Mouse (Mus musculus): ENCODE measurements around the gene Gnai3.

- TF ChIP-seq MYOG (IDR thresholded peaks at IDR 0.05; ENCODE audit: control insufficient read depth, extremely low read depth, insufficient read length) (no peak), CTCF (IDR thresholded peaks at IDR 0.05; ENCODE audit: control insufficient read depth, insufficient read depth, insufficient read length) (no peak)
Measured at GRCm38 (mm10) chr3:108140786-108141185, 5.2 kb downstream of the Gnai3 start.
